Mouse (Mus musculus) hematopoietic multipotent progenitor cell, adult 10-12 weeks (in vitro differentiated cells): ENCODE measurements around the gene Pax3. TPM values are rescaled to one million over a fixed set of nuclear protein-coding genes. Genes with fewer than 3 reads are reported as not detected.

Experiments used
- polyA plus RNA-seq: library from polyadenylated mRNA; stranded (reverse); fragments of >175 nt; gene quantifications from 2 replicates; pipeline ENCODE4 v1.2.3, GENCODE M21; 2012; ENCODE audit warnings: low replicate concordance

Pax3 gene
- polyA plus RNA-seq = not detected in 2 replicates

GRCm38 (mm10) chr1:78196751-78197311 lies at the start of gene Pax3:
Gene Pax3 (minus strand): TSS chr1:78197134.

Other genes starting within 250 kb of the Pax3 start
- 0.10 TPM in 1 of 2 replicates, not detected in the other for gene Sgpp2, start 113.2 kb upstream of the Pax3 start, polyA plus RNA-seq